Mouse (Mus musculus) intestine, embryonic 15.5 days (tissue): Measurements from ENCODE around the gene B9d1. TPM values are rescaled to one million over a fixed set of nuclear protein-coding genes. Genes with fewer than 3 reads are reported as not detected.

Experiments used
- ATAC-seq: fragments of 200-750 bp; cut with Nextera tagmentation; 2 replicates; pipeline ENCODE4 v1.8.0; 2017; ENCODE audit warnings: moderate TSS enrichment, moderate library complexity
- H3K27ac ChIP-seq: fragments of 300-500 bp; sonication (generic); 2 replicates; pipeline ENCODE4 v1.5.1; 2015; ENCODE audit warnings: mild to moderate bottlenecking, inconsistent platforms
- H3K27me3 ChIP-seq: fragments of 300-500 bp; sonication (generic); replicated peaks from 2 replicates; pipeline ENCODE4 v1.6.1; 2015; ENCODE audit warnings: inconsistent platforms
- H3K36me3 ChIP-seq: fragments of 300-500 bp; sonication (generic); 2 replicates; pipeline ENCODE4 v1.6.1; 2015; ENCODE audit warnings: inconsistent platforms
- H3K4me1 ChIP-seq: fragments of 300-500 bp; sonication (generic); replicated peaks from 2 replicates; pipeline ENCODE4 v1.6.1; 2015; ENCODE audit warnings: inconsistent platforms
- H3K4me2 ChIP-seq: fragments of 300-500 bp; sonication (generic); replicated peaks from 2 replicates; pipeline ENCODE4 v1.6.1; 2015; ENCODE audit warnings: mild to moderate bottlenecking, inconsistent platforms
- H3K4me3 ChIP-seq: fragments of 300-500 bp; sonication (generic); replicated peaks from 2 replicates; pipeline ENCODE4 v1.5.1; 2015; ENCODE audit warnings: inconsistent platforms
- H3K9ac ChIP-seq: fragments of 300-500 bp; sonication (generic); 2 replicates; pipeline ENCODE4 v1.6.1; 2015; ENCODE audit warnings: inconsistent platforms
- H3K9me3 ChIP-seq: fragments of 300-500 bp; sonication (generic); 2 replicates; pipeline ENCODE4 v1.6.1; 2016; ENCODE audit warnings: inconsistent platforms
- WGBS: fragments of 180-500 bp; shearing (Covaris S2); methylation state at CpG from one replicate; pipeline ENCODE4 v1.1.7; 2015; 5-methylcytosine and 5-hydroxymethylcytosine counted together
- polyA plus RNA-seq: library from polyadenylated mRNA; unstranded; fragments of >200 nt; fragmentation: Nextera tagmentation; extraction: Ambion mirVana; gene quantifications from 2 replicates; pipeline ENCODE4 v1.2.1, GENCODE M21; 2015

B9d1 gene
- polyA plus RNA-seq, result 20.9 and 24.3 TPM in 2 replicates

- WGBS, result under 1% methylated on average over 39 of the region's 39 CpGs
- Histone ChIP-seq H3K36me3 (no peaks in the 10 kb centered on the region), H3K4me3 (peak within 1 kb of the TSS; percentile 56), H3K4me2 (peak within 1 kb of the TSS; percentile 81), H3K4me1 (peaks cover 13% of the 10 kb centered on the region), H3K9me3 (no peaks in the 10 kb centered on the region), H3K9ac (peak within 1 kb of the TSS; percentile 66), H3K27ac (peak within 1 kb of the TSS; percentile 81), H3K27me3 (no peaks in the 10 kb centered on the region)
- peak; percentile 94 for ATAC-seq
These were observed at the start of gene B9d1 for GRCm38 (mm10) chr11:61504713-61505257. TSS of gene B9d1 (plus strand) at chr11:61505144.

DNA sequence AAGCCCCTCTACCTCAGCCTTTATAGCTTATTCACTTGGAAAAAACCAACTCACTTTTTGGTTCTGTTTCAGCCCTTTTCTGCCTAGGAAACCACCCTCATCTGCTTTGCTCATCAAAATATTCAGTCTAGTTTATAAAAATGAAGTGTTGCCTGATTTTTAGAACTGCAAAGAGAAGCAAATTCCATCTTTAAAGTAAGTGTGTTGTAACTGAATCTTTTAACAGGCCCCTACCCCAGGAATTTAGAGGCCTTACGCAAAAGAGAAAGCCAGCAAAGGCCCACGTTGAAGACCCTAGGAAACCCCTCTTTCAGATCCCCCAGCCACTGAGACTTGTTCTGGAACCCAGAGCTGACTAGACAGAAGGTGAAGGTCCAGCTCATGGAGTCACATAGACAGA lies 40.9 kb upstream of the B9d1 start:
- Histone ChIP-seq H3K9me3 (no peaks in the 10 kb centered on the region), H3K4me3 (no peak overlapping the region), H3K27me3 (no peaks in the 10 kb centered on the region), H3K27ac (peak overlapping the region; percentile 64; the same call in 1 of the 2 replicates), H3K4me2 (no peak overlapping the region), H3K4me1 (0 out of 2 replicates have a peak, but pooled peaks cover 2% of the 10 kb centered on the region), H3K36me3 (no peaks in the 10 kb centered on the region), H3K9ac (no peak overlapping the region)
- ATAC-seq, result no peak
- WGBS, result 61% methylated on average over 2 of the region's 2 CpGs

GRCm38 (mm10) chr11:61465422-61465821 lies 39.5 kb upstream of the B9d1 start:
- WGBS, result 33% methylated on average over 4 of the region's 4 CpGs
- Histone ChIP-seq H3K4me1 (0 out of 2 replicates have a peak, but pooled peaks cover 2% of the 10 kb centered on the region), H3K27me3 (no peaks in the 10 kb centered on the region), H3K4me3 (no peak overlapping the region), H3K9ac (no peak overlapping the region), H3K36me3 (no peaks in the 10 kb centered on the region), H3K9me3 (no peaks in the 10 kb centered on the region), H3K27ac (peak overlapping the region; percentile 64), H3K4me2 (no peak overlapping the region)
- 0 out of 2 replicates have a peak, but pooled peaks have one; percentile 41 for ATAC-seq

DNA sequence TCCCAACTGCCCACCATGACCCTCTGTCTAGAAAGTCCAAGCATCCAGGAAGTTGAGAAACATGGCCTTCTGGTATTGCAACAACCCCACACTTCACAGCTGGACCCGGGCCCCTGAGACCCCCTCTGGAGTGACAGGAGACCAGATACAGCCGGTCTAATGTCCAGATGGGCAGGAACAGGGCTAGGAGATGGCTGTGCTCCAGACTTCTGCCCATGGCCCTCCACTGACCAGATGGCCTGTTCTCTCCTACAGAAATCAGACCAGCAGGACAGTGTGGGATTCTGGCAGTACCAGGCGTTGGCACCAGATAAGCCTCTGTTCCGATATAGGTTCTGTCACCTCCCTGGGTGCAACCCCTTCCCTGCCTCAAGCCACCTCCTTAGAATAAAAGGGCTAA lies 36.4 kb upstream of the B9d1 start:
- ATAC-seq, result no peak
- no peak overlapping the region for H3K4me2 ChIP-seq
- no peaks in the 10 kb centered on the region for H3K9me3 ChIP-seq
- H3K4me1 ChIP-seq, result 0 out of 2 replicates have a peak, but pooled peaks cover 2% of the 10 kb centered on the region
- H3K27me3 ChIP-seq, result no peaks in the 10 kb centered on the region
- no peak overlapping the region for H3K9ac ChIP-seq
- no peaks in the 10 kb centered on the region for H3K36me3 ChIP-seq
- H3K27ac ChIP-seq, result no peak overlapping the region
- WGBS, result 85% methylated on average over 4 of the region's 4 CpGs
- H3K4me3 ChIP-seq, result no peak overlapping the region

GRCm38 (mm10) chr11:61469317-61469917 lies 35.5 kb upstream of the B9d1 start:
- Histone ChIP-seq H3K27ac (no peak overlapping the region), H3K27me3 (no peaks in the 10 kb centered on the region), H3K4me2 (no peak overlapping the region), H3K4me1 (0 out of 2 replicates have a peak, but pooled peaks cover 2% of the 10 kb centered on the region), H3K4me3 (no peak overlapping the region), H3K9me3 (no peaks in the 10 kb centered on the region), H3K36me3 (no peaks in the 10 kb centered on the region), H3K9ac (no peak overlapping the region)
- 57% methylated on average over 7 of the region's 7 CpGs for WGBS
- no peak for ATAC-seq

- H3K4me2 ChIP-seq, result no peak overlapping the region
- H3K27me3 ChIP-seq, result no peaks in the 10 kb centered on the region
- H3K27ac ChIP-seq, result no peak overlapping the region
- no peaks in the 10 kb centered on the region for H3K9me3 ChIP-seq
- H3K36me3 ChIP-seq, result no peaks in the 10 kb centered on the region
- H3K4me1 ChIP-seq, result no peaks in the 10 kb centered on the region
- no peak for ATAC-seq
- no peak overlapping the region for H3K4me3 ChIP-seq
- H3K9ac ChIP-seq, result no peak overlapping the region
These were observed 34.1 kb upstream of the B9d1 start for GRCm38 (mm10) chr11:61470880-61471279.

GRCm38 (mm10) chr11:61473630-61474029 lies 31.3 kb upstream of the B9d1 start:
- Histone ChIP-seq H3K4me3 (no peak overlapping the region), H3K27ac (no peak overlapping the region), H3K27me3 (no peaks in the 10 kb centered on the region), H3K36me3 (no peaks in the 10 kb centered on the region), H3K4me2 (no peak overlapping the region), H3K9ac (no peak overlapping the region), H3K9me3 (no peaks in the 10 kb centered on the region), H3K4me1 (0 out of 2 replicates have a peak, but pooled peaks cover 2% of the 10 kb centered on the region)
- ATAC-seq, result no peak
- 75% methylated on average over 4 of the region's 4 CpGs for WGBS

- Histone ChIP-seq H3K9me3 (no peaks in the 10 kb centered on the region), H3K27me3 (no peaks in the 10 kb centered on the region), H3K4me3 (no peak overlapping the region), H3K36me3 (no peaks in the 10 kb centered on the region), H3K27ac (no peak overlapping the region), H3K4me2 (peak overlapping the region; percentile 49), H3K4me1 (0 out of 2 replicates have a peak, but pooled peaks cover 7% of the 10 kb centered on the region), H3K9ac (no peak overlapping the region)
- 42% methylated on average over 12 of the region's 12 CpGs for WGBS
- ATAC-seq, result peak; percentile 76; the same call in 1 of the 2 replicates
These were observed 28.1 kb upstream of the B9d1 start for GRCm38 (mm10) chr11:61476786-61477382.

- Histone ChIP-seq H3K36me3 (no peaks in the 10 kb centered on the region), H3K4me3 (no peak overlapping the region), H3K4me1 (0 out of 2 replicates have a peak, but pooled peaks cover 7% of the 10 kb centered on the region), H3K27ac (no peak overlapping the region), H3K27me3 (no peaks in the 10 kb centered on the region), H3K4me2 (peak overlapping the region; percentile 49), H3K9ac (no peak overlapping the region), H3K9me3 (no peaks in the 10 kb centered on the region)
- whole genome bisulfite sequencing, result 61% methylated on average over 17 of the region's 17 CpGs
- ATAC-seq, result no peak
These were observed 27.1 kb upstream of the B9d1 start for GRCm38 (mm10) chr11:61477566-61478508.

- 88% methylated on average over 4 of the region's 4 CpGs for WGBS
- no peaks in the 10 kb centered on the region for H3K36me3 ChIP-seq
- no peak overlapping the region for H3K27ac ChIP-seq
- H3K9me3 ChIP-seq, result no peaks in the 10 kb centered on the region
- H3K4me3 ChIP-seq, result no peak overlapping the region
- H3K27me3 ChIP-seq, result no peaks in the 10 kb centered on the region
- no peak overlapping the region for H3K9ac ChIP-seq
- 0 out of 2 replicates have a peak, but pooled peaks cover 7% of the 10 kb centered on the region for H3K4me1 ChIP-seq
- no peak overlapping the region for H3K4me2 ChIP-seq
- no peak for ATAC-seq
These were observed 26.2 kb upstream of the B9d1 start for GRCm38 (mm10) chr11:61478788-61479187.

DNA sequence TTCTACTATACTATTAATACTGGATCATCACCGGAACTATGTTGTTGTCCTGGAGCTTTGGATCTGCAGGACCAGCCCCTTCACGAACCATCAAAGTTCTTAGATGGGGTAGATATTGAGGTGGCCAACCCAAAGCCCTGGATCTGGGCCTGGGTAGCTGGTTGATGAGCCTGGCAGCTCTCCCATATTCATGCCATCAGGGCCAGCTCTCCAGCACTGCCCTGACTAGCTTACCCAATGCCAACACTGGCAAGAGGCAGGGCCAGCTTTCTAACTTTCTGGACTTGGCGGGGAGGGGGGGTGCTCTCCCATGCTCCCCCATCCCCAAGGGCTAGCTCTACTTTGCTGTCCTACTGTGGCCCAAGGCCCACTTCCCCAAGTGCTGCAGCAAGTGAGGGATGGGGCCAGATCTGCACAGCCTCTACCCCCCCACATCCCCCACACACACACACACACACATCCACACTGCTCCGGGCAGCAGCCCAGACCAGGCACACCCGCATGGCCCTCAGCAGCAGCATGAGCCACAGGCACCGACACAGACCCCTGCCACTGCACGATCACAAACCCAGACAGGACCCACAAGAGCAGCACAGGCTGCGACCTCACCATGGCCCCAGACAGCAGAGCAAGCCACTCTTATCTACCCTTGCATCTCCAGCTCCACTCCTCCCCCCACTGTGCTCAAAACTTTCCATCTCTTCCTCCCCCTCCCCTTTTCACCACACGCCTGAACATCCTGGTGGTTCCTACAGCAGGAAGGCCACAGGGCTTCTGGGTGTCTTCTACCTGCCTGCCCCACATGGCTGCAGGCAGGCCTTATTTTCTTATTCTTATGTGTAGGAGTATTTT lies 23.5 kb upstream of the B9d1 start:
- Histone ChIP-seq H3K36me3 (no peaks in the 10 kb centered on the region), H3K4me1 (peaks cover 20% of the 10 kb centered on the region), H3K4me2 (no peak overlapping the region), H3K4me3 (no peak overlapping the region), H3K27ac (no peak overlapping the region), H3K27me3 (no peaks in the 10 kb centered on the region), H3K9me3 (no peaks in the 10 kb centered on the region), H3K9ac (no peak overlapping the region)
- no peak for ATAC-seq
- WGBS, result 51% methylated on average over 9 of the region's 9 CpGs
